Mouse (Mus musculus): ENCODE measurements around the gene 4930579F01Rik.
A peak's percentile ranks its signal among the peaks of the same experiment; 100 is the strongest.
"Not testable (repeated sequence)": the region's sequence is repeated elsewhere in the genome, so short reads cannot be mapped to it uniquely, and the experiment has no call there.

Gene 4930579F01Rik

DNA sequence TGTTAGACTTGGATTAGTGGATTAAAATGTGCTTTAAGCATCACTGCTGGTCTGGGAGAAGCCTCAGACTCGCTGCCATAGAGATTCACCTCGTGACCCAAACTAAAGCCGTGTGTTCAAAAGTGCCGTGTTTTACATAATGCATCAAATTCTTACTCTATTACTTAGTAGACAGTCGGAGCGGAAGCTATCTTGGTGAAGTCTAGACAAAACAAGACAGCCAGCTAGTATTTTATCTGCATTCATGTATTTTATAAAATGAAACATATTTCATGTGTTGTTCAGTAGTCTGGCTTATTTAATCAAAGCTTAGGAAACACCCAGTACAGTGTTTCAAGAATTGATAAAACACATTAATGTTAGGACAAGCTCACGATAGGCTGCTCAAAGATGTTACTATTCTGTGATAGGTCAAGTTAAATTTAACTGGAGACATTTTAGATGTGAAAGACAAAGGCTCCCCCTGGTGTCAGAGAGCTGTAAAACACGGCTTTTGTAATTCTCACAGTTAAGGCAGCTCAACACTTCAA is 48.9 kb downstream of the 4930579F01Rik start, which contains the start of gene Mttp:
TSS of gene Mttp (minus strand) at position 327 of the 530 bp plus-strand sequence.
- DNase-seq (ENCODE audit: low spot score in 2 of 2): peak; percentile 83 to 84

DNA sequence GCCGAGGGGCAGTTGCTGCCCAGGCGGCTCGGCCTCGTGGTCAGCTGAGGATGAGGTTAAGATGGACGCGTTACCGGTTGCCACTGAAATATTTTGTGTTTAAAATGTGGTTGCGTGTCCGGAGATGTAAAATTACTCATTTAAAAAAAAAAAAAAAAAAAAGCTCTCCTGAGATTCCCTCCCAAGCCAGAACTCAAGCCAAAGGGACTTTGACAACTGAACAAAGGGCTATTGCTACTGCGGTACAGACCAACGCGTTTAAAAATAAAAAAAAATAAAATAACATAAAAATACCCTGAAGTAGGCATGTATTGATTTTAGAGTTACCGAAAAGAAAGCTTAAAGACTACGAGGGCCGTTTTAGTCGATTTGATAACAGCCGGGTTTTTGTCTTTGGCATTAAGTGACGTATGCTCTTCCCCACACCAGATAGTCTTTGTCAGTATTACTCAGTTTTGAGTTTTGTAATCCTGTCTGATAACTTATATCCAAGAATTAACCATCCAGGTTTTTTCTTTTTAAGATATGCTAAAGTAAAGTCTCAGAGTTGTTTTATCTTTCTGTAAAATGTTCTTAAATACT is 49.5 kb downstream of the 4930579F01Rik start:
- DNase-seq (ENCODE audit: low spot score in 2 of 2): no peak

DNA sequence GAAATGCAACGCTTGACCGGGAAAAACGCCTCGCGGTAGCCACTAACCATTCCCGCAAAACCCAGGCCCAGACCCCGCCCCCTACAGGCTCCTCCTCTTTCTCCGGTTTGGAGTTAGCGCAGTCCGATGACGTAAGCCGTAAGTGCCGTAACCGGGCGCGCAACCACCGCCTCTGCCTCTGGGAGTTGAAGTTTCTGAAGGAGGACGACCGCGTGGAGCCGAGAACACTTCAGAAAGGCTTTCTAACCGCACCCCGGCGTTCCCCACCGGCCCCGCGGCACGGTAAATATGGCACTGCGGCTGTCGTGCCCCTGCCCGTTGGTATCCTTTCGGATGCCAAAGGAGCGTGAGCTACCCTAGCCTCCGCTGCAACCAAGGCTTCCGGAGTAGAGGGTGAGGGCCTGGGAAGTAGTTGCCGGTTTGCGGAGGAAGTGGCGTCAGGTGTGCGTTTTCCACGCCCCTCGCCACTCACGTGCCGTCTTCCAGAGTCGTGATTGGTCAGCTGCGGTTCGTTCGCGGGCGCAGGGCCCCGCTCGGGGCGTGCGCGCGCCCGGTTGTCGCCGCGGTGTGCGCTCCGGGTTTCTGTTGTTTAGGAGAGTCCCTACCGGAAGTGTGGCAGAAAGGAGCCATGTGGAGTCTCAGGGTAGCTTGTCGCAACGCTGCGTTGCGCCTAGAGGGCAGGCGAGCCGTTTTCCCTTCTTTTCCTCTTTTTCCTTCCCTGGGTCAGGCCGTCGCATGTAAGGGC is 50.1 kb downstream of the 4930579F01Rik start, which contains the start of gene Trmt10a:
TSS of gene Trmt10a (plus strand) at position 134 of the 745 bp plus-strand sequence.
- peak; percentile 97 to 98 for DNase-seq (ENCODE audit: low spot score in 2 of 2)

DNA sequence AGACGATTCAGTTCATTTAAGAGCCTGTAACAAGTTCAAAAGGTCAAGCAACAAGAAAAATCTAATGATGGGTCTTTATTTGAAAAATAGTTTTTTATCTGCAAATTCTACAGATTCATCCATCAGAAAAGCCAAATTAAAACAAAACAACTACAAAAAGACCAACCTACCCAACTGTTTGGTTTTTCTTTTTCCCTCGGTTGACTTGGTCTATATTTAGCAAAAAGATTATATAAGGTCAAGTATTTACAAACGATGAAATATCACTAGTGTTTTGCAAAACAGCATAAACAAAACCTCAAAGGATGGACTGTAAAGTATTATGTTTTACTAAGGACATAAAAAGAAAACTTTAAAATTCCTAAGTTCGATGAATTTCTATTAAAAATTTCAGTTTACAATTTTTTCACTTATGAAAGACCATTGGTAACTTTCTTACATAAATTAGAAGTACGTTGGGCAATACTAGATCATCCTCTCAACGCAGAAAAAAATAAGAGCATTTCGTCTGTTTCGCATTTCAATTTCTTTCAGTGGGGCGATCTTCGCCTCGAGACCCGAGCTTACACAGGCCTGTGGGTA is 50.8 kb downstream of the 4930579F01Rik start:
- DNase-seq (ENCODE audit: low spot score in 2 of 2): no peak

DNA sequence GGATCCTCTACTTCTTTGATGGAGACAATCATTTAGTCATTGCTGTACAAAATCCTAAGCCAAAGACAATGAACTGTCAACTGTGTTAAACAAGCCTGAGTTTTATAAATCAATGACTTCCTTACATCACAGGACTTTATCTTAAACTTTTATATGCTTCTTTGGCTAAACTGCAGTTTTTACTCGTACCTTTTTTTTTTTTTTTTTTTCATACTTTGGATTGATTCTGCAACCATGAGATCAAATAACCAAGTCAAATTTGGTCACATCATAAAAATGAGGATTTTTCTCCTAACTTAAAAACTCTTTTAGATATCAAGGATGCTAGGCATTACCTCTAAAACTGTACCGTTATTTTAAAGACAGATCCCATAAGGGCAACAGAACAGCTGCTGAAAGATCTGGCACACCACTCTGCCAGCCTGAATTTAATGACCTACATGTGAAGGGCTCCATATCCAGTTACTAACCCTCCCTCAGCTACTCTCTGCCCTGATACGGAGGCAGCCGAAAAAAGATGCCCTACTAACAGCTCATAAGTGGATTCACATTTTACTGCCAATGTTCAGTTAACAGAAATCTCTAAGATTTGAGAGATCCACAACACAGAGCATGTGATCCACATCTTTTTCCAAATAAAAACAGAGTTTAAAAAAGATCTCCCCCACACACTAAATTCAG is 51.4 kb downstream of the 4930579F01Rik start:
- DNase-seq (ENCODE audit: low spot score in 2 of 2): peak; percentile 44 to 48

DNA sequence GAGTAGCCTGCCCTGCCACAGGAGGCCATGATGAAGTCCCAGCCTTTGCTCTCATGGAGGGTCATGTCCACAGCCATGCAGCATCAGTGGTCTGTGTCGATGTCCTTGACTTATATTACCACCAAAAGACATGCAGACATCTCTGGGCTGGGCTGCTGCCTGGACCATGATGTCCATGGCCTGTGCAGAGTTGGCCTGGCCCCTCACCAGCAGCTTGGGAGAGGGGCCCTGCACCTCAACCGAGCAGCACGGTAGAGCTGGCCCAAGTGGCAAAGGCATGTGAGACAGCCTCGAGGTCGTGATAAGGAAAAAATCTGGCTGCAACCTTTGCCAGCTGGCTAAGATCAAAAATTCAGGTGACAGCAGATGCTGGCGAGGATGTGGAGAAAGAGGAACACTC is 54.0 kb downstream of the 4930579F01Rik start:
- no peak for DNase-seq (ENCODE audit: low spot score in 2 of 2)

DNA sequence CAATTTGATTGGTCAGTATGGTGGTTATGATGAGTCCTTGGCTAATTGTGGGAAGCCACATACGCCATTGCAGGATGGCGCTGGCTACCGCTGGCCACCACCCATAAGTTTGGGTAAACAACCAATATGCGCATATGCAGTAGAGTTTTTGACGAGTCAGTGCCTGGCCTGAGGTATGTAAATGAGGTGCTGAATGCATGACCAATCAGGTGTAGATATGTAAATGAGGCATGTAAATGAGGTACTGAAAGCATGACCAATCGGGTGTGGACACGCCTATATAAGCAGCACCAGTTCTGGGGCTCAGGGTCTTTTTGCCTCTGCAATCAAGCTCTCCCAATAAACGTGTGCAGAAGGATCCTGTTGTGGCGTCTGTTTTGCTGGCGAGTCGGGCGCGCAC is 55.5 kb downstream of the 4930579F01Rik start:
- not testable (repeated sequence) for DNase-seq (ENCODE audit: low spot score in 2 of 2)

DNA sequence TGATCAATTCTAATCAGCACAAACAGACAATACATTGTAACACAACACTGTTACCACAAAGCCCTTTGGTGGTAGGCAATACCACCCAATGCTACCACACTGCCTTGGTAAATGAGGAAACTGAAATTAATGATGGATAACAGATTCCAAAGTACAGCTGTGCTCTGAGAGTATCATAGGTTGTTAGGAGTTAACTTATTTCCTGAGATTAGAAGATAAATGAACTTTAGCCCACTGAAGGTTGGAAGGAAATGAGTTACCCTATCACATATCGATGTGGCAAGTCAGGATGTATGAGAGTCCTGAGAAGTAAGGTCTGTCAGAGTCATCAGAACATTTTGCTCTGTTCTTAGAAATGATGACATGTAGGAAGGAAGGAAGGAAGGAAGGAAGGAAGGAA is 59.1 kb downstream of the 4930579F01Rik start:
- no peak for DNase-seq (ENCODE audit: low spot score in 2 of 2)

DNA sequence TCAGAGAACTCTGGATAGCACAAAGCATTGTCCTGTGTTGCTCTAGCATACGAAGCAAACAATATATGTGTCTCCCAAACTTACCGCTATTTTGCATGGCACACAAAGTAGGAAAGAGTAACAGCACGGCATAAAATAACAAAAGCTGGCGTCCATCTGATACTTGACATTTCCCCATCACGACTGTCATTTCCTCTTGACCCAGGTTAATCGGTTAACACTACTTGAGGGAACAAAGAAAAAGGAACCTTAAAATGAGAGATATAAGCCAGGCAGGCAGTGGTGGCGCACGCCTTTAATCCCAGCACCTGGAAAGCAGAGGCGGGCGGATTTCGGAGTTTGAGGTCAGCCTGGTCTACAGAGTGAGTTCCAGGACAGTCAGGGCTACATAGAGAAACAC is 59.7 kb downstream of the 4930579F01Rik start:
- DNase-seq (ENCODE audit: low spot score in 2 of 2): no peak

DNA sequence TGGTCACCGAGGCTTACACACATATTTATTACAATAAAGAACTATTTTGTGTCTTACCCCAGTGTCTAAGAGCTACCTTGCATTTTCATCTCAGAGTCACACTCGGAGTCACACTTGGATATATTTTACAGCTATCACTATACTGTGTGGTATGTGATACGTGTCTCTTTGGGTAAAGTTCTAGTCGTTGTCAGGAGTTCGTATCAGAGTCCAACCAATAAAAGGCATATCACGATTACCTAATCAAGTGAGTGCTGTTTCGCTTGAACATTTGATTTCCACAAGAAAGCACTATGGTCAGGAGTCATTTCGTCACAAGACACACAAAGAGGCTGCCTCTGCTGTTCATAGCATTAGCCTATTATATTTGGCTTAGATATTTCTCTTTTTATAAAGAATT is 60.2 kb downstream of the 4930579F01Rik start:
- DNase-seq (ENCODE audit: low spot score in 2 of 2): no peak

DNA sequence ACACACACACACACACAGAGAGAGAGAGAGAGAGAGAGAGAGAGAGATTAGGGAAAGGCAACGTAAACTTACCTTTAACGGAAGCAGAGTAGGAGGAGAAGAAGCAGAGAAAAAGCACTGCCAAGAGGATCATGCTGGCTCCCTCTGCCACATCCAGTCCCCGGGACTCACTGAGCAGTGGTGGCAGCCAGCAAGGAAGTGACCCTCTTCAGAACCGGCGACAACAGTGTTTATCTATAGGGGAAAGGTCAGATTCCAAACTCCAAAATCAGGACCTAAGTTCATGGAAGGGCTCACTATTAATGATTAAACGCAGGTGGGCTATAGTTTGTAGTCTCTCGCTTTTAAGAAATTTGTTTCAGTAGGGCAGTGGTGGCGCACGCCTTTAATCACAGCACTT is 62.5 kb downstream of the 4930579F01Rik start:
- no peak for DNase-seq (ENCODE audit: low spot score in 2 of 2)

DNA sequence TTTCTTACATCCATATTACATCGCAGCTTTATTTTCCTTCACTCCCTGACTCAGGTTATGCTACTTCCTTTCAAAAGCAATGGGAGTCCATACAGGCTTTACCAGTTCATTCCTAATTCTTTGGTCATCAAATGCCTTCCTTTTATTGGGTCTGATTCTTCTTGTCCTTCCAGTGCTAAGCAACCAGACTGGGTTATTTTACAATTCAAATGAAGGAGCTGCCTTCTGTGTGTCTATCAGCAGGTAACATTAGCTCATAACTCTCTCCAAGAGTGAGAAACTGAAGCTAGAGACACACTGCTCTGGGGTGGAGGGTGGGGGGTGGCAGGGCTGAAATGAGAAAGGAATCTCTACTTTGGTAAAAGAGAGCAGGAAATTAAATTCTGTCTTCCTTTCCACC is 62.9 kb downstream of the 4930579F01Rik start:
- no peak for DNase-seq (ENCODE audit: low spot score in 2 of 2)

DNA sequence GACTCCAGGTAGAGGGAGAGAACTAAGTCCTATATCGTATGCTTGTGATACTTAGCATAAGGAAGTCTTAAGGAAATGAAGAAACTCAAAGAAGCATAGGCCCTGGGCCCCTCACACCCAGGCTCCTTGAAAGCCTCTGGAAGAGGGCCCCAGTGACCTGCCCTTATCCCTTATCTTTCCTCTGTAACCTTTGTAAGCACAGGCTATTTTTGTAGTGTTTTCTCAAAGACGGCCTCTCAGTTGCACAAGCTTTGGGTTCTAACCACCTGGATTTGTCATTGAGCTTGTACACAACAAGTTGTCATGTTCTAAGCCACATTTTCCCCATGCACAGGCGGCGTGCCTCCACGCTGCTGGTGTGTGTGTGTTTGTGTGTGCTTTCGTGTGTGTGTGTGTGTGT is 64.5 kb downstream of the 4930579F01Rik start:
- DNase-seq (ENCODE audit: low spot score in 2 of 2): no peak

DNA sequence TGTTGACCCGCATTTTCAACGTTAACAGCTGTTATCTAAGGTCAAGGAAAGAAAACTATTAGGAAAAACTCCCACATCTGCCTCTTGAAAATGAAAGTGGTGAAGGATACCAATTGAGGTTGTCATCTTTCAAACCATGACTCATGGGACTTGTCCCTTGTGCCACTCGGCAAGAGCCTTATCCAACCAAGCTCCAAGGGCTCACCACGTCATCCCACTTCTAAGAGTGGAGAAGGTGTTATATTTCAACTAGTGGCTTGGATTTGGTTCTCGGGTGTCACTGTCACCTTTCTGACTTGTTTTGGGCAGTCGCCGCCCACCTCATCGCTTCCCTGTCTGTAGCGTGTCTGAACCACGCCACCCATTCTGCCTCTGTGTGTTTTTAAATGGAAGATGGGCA is 69.8 kb downstream of the 4930579F01Rik start:
- no peak for DNase-seq (ENCODE audit: low spot score in 2 of 2)

DNA sequence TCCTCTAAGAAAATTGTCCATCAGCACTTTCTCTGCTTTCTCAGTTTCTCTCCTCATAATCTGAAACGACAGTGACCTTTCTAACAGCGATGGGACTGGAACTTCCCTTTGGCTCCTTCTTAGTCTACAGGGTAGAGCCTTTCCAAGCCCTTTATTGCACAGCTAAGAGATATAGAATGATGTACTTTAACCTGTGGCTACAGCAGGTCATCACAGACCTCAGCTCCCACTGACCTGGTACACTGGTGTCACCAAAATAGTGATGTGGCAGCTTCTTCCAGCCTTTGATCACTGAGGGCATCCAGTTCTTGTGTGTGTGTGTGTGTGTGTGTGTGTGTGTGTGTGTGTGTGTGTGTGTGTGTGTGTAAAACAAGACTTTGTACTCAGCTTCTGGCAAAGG is 72.2 kb downstream of the 4930579F01Rik start:
- no peak for DNase-seq (ENCODE audit: low spot score in 2 of 2)

DNA sequence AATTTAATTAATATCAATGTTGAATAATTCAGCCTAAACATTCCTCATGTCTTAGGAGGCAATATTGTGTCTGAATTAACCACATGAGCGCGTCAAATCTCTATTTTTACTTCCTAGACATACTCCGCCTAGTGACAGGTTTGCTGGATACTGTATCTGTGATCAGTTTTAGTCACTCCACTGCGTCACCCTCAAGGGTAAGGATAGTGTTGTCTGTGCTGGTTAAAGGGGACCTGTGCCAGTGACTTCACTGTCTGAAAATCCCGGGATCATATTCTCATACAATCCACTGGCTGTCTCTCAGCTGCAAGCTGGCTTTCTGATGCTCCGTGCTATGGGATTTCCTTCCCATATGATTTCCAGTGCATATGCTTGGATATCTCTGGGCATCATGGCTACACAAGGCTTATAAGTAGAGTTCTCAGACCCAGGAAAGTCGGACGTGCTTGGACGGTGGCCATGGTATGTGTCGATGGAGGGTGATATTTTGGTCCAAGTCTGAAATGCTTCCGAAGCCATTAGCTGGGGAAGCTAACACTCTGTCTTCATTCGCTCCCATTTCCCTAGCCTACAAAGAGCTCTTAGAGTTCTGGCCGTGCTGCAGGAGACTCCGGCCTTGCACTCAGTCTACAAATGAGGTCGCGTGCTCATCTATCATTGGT is 74.0 kb downstream of the 4930579F01Rik start:
- DNase-seq (ENCODE audit: low spot score in 2 of 2): no peak

DNA sequence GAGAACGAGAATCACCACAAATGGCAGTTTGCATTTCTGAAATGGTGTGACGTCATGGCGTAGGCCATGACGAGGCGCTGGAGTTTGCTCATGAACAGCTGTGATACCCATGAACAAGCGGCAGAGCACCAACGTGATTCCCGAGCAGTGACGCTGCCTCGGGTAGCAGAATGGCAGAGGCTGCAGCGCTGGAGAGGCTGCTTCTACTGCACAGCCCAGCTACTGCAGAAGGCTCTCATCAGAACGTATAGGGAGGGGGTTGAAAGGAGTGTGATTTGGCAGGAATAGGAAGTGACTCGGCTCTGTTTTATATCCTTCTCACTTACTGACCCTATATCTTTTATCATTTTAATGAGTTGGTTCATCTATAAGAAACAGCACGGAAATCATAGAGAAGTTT is 74.8 kb downstream of the 4930579F01Rik start:
- no peak for DNase-seq (ENCODE audit: low spot score in 2 of 2)

DNA sequence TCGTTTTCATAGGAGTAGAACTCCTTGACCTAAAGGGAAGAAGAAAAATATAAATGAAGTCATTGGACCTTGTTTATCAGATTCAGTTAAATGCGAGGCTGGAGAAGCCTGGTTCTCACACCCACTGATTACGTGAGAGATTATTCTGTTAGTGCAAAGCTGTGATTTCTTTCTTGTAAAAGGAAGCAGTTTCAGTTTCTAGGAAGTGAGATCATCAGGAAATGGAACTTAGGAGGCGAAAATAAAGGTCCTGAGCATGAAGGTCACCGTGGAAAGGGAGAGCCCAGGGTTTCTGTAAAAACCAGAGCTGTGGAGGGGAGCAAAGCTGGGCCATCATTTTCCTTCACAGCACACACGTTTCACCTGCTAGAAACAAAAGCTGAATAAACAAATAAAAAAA is 75.2 kb downstream of the 4930579F01Rik start:
- no peak for DNase-seq (ENCODE audit: low spot score in 2 of 2)

DNA sequence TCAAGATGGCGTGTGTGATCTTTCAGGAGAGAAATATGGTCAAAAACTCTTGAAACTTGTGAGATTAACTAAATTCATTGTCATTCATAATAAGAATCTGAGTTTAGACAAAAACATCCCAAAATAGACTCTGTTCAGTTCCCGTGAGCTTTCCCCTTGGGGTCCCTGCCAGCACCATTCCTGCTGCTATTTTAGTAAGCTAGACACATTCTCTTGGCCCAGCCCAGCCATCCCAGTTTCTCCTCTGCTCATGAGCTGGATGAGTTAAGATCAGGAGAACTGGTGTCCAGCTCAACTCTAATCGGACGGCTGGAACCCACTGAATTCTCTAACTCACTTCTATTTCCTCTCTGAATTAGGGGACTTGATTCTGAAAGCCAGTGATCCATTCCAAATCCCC is 76.8 kb downstream of the 4930579F01Rik start:
- peak; percentile 42 to 71 for DNase-seq (ENCODE audit: low spot score in 2 of 2)

DNA sequence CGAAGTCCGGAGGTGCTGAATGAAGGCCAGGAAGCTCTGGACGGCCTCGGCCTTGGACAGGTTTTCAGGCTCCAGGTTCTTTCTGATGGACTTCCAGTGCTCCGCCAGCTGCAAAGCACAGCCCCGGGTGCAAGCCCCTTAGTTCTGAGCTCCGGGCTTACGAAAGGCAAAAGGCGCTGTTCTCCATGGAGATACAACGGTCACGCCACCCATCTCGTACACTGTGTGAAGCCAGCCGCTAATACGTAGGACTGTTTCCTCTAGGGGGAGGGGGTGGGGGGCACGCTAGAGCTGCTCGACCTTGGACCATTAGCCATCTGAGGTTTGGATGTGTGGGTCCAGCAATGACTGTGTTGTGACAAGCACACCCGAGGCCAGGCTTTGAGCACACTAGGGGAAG is 79.5 kb downstream of the 4930579F01Rik start:
- no peak for DNase-seq (ENCODE audit: low spot score in 2 of 2)
